Mouse (Mus musculus): ENCODE results near the gene Eif4e2.

Eif4e2 gene

DNA sequence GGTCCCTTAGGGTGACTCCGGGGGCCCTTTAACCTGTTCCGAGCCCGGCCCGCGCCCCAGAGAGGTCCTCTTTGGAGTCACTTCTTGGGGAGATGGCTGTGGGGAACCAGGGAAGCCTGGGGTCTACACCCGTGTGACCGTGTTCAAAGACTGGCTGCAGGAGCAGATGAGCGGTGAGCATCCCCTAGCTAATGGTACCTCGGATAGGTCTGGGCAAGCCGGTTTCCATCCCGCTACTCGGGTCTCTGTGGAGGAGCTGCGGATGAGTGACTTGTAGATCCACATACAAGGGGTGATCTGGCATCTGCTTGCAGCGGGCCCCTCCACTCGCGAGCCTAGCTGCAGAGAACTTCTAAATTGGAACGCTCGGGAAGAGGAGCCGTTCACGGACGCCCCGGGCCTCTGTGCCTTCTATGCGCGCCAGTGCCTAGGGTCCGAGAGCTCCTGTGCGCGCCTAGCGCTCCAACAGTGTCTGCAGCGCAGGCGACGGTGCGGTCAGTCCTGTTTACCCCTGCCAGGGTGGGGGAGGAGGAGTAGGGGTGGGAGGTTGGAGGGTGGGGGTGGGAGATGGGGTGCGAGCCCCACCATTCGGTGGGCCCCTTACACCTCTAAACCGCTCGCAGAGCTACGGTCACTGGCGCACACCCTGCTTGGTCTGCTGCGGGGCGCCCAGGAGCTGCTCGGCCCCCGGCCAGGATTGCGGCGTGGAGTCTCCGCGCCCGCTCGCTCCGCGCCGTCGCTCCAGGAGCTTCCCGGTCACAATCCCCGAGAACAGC lies 27.3 kb upstream of the Eif4e2 start:
- TF ChIP-seq GATA4 (IDR thresholded peaks at IDR 0.05; ENCODE audit: insufficient replicate concordance, low read length): no peak

DNA sequence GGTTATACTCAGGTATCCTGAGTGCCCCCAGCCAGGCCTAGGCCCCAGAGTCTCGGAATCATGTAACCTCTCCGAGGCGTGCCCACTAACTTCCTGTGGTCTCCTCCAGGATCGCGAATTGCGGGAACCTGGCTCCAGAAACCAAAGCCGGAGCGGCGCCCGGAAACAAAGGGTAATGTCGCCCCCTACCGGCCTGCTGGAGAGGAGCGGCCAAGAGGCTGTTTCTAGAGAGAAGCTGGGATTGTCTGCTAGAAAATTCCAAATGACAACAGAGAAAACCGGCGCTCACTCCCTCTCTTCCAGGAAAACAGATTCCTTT lies 26.7 kb upstream of the Eif4e2 start:
- no peak for TF ChIP-seq GATA4 (IDR thresholded peaks at IDR 0.05; ENCODE audit: insufficient replicate concordance, low read length)

DNA sequence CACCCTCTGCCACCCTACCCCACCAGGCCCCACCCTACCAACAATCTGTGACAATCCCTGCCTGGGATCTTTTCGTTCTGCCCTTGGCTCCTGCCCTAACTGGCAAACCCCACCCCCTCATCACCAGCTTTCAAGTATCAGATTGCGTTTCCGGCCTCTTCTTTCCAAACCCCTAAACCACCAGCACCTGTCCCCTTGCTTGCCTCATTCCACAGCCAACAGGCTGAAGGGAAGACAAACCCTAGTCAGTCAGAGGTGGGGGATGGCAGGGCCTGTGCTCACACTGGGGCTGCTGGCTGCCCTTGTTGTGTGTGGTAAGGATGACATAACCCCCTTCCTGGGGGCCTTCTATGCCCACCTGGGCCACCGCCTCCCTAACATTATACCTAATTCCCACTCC lies 23.3 kb upstream of the Eif4e2 start, which contains the start of gene Chrnd:
Gene Chrnd (plus strand): TSS at position 179 of the 400 bp plus-strand sequence.
- no peak for TF ChIP-seq GATA4 (IDR thresholded peaks at IDR 0.05; ENCODE audit: insufficient replicate concordance, low read length)

DNA sequence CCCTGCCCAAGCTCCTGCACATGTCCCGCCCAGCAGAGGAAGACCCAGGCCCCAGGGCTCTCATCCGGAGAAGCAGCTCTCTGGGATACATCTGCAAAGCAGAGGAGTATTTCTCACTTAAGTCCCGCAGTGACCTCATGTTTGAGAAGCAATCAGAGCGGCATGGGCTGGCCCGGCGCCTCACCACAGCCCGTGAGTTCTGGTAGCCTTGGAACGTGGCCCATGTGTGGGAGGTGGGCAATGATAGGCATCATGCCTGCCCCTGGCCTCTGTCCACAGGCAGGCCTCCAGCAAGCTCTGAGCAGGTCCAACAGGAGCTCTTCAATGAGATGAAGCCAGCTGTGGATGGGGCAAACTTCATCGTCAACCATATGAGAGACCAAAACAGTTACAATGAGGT lies 16.4 kb upstream of the Eif4e2 start:
- no peak for TF ChIP-seq GATA4 (IDR thresholded peaks at IDR 0.05; ENCODE audit: insufficient replicate concordance, low read length)

DNA sequence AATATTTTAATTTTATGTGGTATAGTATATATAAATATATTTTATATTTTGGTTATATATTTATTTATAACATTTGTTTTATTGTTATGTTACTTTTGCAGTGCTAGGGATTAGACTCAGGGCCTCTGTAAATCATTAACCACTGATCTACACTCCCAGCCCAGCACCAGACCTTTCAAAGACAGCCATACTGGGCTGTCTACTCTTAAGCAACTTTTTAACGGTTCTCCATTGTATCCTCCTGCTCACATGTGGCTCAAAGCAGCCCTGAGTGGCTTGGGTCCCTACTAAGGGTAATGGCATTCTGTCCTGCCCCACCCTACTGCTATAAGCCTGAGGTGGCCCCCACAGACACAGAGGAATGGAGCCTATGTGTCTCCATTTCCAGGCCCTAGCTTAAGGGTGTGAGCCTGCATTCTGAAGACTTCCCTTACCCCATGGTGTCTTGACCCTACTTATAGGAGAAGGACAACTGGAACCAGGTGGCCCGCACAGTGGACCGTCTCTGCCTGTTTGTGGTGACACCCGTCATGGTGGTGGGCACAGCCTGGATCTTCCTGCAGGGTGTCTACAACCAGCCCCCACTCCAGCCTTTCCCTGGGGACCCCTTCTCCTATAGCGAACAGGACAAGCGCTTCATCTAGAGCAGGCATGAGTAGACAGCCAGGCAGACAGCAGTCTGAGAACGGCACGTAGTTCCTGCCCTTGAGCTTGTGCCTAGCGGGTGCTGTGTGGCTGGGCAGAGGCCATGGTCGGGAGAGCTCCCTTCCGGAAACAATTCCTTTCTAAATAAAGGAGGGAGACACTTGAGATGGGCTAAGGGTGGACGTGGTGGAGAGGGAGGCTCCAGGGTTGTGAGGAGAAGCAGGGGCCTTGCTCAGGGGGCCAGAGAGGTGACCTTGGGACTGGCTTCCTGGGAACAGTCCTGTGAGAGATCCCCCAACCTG lies 15.3 kb upstream of the Eif4e2 start:
- no peak for TF ChIP-seq GATA4 (IDR thresholded peaks at IDR 0.05; ENCODE audit: insufficient replicate concordance, low read length)

DNA sequence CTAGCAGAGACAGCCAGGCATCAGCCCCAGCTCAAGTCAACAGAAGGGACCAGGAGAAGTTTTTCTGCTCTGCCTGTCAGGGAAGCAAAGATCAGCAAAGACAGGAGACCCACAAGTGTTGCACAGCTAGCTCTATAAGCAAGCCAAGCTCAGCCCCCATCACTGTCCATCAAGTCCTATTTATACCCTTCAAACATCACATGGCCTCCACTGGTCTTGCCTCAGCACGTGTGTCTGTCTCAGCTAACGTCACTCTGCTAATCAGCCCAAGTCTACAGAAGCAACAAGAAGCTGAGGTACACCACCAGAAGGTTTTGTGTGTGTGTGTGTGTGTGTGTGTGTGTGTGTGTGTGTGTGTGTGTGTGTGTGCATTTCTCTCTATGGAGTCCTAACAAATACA lies 12.9 kb upstream of the Eif4e2 start:
- no peak for TF ChIP-seq GATA4 (IDR thresholded peaks at IDR 0.05; ENCODE audit: insufficient replicate concordance, low read length)

DNA sequence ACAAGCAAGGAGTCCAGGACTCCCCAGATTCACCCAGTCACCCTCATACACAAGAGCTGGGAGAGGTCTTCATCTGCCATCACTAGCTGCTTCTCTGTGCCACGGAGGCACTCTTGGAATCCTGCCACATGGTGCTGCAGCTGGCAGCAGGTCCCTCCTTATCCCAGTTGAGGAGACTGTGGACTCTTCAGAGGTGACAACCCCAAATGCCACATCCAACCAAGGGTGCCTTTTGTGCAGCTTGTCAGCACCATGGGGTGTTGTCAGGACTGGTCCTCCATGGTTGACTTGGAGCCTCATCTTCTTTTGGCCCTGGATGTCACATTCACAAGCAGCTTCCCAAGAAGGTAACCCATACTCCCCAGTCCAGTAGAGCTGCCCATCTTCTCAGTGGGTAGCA lies 11.9 kb upstream of the Eif4e2 start:
- no peak for TF ChIP-seq GATA4 (IDR thresholded peaks at IDR 0.05; ENCODE audit: insufficient replicate concordance, low read length)

DNA sequence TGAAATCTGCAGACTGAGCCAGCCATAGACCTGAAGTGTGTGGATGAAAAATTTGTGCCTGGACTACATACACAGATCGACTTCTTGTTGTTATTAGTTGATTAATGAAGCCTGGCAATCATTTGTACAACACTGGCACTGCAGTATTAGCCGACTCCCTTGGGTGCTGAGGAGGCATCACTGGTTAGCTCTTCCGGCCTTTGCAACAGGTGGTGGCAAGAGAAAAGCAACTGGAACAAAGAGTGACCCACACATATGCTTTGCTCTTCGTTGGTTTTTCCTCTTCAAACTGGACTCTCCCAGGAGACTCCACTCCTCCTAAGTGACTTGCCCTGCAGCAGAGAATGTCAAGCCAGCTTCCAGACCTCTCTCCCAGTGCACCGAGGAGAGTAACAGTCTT lies 9.9 kb upstream of the Eif4e2 start:
- no peak for TF ChIP-seq GATA4 (IDR thresholded peaks at IDR 0.05; ENCODE audit: insufficient replicate concordance, low read length)

DNA sequence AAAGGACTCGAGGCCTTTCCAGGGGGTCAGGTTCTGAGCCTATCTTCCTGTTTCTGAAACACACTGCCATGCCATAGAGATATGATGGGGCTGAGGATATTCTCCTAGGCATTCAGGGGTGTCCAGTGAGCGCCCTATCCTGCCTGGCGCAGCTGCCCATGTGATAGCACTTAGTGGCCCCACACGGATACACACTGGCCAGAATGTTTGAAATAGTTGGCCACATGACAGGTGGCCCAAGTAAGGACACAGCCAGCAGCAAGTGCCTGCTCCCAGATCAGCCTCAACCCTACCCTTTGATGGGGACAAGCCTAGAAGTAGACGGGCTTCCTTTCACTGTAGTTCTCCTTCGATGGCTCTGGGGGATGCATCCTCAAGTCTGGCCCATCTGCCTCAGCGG lies 9.2 kb upstream of the Eif4e2 start, which contains the start of gene Chrng:
Gene Chrng (plus strand): TSS at position 193 of the 400 bp plus-strand sequence.
- TF ChIP-seq GATA4 (IDR thresholded peaks at IDR 0.05; ENCODE audit: insufficient replicate concordance, low read length): no peak

DNA sequence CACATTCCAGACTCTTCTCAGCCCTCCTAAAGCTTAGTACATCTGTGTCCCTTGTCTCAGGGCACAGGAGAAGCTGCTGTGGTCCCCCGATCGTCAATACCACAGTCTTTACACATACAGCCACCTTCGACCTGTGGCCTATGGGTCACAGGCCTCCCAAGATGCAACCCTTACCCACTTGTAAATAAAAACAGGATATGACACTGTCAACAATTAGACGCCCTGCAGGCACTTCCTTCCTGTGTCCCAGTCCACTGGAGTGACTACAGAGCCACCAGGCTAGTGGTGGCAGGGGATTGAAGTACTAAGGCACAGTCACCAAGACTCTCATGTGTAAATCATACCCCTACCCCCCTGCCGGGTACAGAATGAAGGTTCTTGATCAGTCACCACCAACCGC lies 8.7 kb upstream of the Eif4e2 start:
- no peak for TF ChIP-seq GATA4 (IDR thresholded peaks at IDR 0.05; ENCODE audit: insufficient replicate concordance, low read length)

DNA sequence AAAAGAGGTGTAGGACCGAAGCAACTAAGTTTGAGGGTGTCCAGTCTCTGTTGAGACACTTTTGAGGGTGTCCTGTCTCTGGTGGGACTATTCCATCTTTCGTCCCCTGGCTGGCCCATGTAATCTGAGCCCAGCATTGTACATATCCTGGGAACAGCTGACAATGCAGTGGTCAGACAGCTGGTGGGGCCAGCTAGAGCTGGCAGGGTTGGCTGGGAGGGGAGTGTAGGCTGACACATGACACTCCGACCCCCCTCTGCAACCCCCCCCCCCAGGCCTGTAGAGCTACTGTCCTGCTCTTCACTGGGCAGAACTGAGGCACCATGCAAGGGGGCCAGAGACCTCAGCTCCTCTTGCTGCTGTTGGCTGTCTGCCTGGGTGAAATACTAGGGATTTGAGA lies 8.2 kb upstream of the Eif4e2 start:
- TF ChIP-seq GATA4 (IDR thresholded peaks at IDR 0.05; ENCODE audit: insufficient replicate concordance, low read length): no peak

DNA sequence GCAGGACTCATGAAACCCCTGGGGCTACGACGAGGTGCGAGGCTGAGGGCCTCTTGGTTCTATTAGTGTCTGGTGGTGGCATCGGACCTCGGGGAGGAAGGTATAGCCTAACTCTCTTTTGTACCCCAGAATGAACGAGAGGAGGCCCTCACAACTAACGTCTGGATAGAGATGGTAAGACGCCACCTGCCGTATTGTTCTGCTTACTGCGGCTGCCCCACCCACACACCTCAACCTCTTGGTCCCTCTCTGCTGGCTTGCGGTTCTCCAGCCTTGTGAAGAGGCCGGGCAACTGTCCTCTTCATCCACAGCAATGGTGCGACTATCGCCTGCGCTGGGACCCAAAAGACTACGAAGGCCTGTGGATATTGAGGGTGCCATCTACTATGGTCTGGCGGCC lies 7.4 kb upstream of the Eif4e2 start:
- TF ChIP-seq GATA4 (IDR thresholded peaks at IDR 0.05; ENCODE audit: insufficient replicate concordance, low read length): no peak

DNA sequence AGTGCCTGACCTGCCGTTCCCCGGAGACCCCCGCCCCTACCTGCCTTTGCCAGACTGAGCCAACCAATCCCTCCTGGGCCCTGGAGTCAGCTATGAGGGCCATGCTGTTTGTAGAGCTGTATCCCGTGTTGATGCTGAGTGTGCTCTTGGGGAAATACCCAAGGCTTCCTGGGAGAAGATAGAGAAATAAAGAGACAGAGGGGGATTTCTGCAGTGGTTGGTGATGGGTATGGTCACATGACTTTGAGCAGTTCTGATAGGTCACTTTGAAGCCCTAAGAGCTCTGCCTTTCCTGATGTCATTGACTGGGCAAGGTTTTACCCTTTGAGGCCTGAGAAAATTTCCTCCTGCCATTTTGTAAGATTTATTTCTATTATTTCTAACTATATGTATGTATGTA lies 2.3 kb upstream of the Eif4e2 start:
- no peak for TF ChIP-seq GATA4 (IDR thresholded peaks at IDR 0.05; ENCODE audit: insufficient replicate concordance, low read length)

DNA sequence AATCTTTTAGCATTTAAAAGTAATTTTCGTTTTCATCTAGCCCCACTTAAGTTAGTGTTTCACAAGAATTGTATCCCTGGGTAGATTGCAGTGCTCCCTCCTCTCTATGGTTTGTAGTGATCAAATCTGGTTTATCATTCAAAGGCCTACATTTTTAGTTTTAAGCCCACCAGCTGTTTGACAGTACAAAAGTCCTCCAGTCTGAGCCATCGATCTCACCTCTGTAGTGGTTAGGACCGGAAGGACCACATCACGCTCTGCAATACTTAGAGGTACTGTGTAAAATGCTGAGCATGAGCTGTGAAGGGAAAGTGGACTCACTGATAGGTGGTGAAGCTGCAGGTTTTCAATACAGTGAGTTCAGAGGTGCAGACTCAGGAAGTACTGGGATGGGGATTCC lies 1.0 kb downstream of the Eif4e2 start:
- no peak for TF ChIP-seq GATA4 (IDR thresholded peaks at IDR 0.05; ENCODE audit: insufficient replicate concordance, low read length)

DNA sequence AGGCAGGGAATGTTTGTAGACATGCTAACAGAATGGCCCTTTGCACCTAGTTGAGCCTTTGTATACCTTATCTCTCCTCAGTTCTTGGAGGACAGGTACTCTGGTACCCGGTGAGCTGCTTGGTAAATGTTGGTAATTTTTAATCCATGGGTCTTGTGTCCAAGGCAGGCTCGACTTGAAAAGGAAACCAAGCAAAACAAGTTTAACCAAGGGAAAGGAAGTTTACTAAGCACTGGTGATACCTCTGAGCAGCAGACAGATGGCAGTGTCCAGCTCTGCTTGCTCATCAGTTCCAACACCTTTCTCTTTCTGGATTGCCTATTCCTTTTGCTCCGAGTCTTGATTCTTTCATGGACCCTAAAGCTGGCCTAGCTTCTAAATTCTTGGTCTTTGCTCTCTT lies 4.2 kb downstream of the Eif4e2 start:
- TF ChIP-seq GATA4 (IDR thresholded peaks at IDR 0.05; ENCODE audit: insufficient replicate concordance, low read length): no peak

DNA sequence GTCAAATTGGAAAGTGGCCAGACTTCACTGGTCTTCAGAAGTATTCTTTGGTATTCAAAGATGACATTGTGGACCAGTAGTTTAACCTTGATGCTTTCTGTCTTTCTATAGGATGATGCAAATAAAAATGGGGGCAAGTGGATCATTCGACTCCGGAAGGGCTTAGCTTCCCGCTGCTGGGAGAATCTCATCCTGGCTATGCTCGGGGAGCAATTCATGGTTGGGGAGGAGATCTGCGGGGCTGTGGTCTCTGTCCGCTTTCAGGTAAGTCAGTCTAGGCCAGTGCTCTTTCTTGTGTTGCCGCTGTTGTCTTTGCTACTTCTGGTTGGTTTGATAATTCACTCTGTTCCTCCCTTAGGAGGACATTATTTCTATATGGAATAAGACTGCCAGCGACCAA lies 12.0 kb downstream of the Eif4e2 start:
- no peak for TF ChIP-seq GATA4 (IDR thresholded peaks at IDR 0.05; ENCODE audit: insufficient replicate concordance, low read length)
